Mouse (Mus musculus) gastrocnemius, postnatal 10 days (tissue): ENCODE data around the gene Cpeb4. TPM values are rescaled to one million over a fixed set of nuclear protein-coding genes. Genes with fewer than 3 reads are reported as not detected.
"Not testable (repeated sequence)": the region's sequence is repeated elsewhere in the genome, so short reads cannot be mapped to it uniquely, and the experiment has no call there.

ENCODE experiments used
- DNase-seq: peaks from one replicate; pipeline ENCODE4 v3.0.0; 2021; ENCODE audit warnings: mixed read lengths
- total RNA-seq, 2 experiments: library from RNA; stranded (reverse); gene quantifications; 2 replicates each; pipeline ENCODE4 v1.2.3; 2021

Gene Cpeb4
- total RNA-seq, 2 experiments from 2014 or later: 75.9 to 76.8 TPM

DNA sequence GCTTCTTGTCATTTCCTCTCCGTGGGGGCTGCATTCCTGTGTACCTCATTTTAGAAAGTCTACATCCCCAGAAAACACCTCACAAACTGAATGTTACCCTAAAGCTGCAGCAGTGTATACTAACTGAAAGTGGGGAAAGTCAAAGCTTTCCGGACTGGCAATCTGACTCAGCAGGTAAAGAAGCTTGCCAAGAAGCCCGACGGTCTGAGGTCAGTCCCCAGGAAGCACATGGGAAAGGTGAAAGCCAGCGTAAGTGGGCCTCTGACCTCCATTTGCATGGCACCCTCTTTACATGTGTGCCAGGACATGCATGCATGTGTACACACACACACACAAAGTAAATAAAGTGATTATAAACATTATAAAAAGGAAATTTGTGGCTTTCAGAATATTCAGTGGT lies 103.7 kb downstream of the Cpeb4 start:
- DNase-seq: no peak

DNA sequence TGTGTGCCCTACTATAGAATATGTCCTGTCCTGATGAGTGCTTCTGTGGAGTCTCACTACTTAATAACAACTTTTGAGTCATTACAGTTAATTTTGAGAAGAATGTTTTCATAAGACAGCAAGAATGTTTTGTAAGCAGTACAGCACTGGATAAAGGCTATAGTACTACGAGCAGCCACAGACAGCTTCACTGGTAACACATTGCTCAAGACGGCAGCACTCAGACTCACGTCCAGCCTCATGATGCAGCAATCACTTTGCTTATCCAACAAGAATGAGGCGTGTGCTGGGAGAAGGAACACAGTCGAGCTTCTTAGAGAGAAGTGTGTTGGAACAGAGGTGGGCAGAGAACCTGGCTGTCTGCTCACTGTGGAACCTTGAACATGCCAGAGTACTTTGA lies 104.1 kb downstream of the Cpeb4 start:
- no peak for DNase-seq

DNA sequence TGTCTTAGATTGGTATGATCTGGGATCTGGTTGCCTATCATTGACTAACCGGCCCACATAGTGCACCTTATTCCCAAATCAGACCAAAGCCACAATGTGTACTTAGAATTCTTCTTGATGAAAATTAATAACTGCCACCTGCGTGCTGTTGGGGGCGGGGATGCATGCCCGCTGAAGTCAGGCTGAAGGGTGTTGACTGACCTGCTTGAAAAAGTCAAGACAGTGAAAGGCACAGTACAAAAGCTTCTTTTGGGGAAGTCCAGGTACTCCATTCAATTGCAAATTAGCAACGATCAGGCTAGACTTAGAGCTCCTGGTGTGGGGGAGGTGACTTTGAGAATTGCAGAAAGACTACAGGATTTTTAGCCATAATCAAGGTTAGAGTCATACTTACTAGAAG lies 108.1 kb downstream of the Cpeb4 start:
- not testable (repeated sequence) for DNase-seq

GRCm38 (mm10) chr11:31981830-31982229 lies 109.8 kb downstream of the Cpeb4 start:
- DNase-seq: no peak

- DNase-seq: not testable (repeated sequence)
Measured at GRCm38 (mm10) chr11:31982247-31982943, 110.4 kb downstream of the Cpeb4 start.

GRCm38 (mm10) chr11:31983249-31983648 lies 111.2 kb downstream of the Cpeb4 start:
- no peak for DNase-seq

DNA sequence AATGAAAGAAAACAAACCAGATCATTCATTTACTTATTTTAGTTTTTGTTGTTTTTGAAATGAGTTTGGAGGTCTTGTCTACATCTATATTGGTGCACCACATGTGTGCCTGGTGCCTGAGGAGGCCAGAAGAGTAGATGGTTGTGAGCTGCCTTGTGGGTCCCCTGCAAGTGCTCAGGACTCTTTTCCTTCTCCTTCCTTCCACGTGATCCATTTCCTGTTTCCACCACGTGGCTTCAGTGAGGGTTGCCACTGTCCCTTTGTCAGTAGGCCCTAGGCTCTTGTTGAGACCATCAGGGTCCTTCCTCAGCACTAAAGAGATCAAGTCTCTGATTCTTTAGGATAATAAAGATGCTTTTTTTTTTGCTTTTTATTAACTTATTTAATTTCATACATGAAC lies 112.8 kb downstream of the Cpeb4 start:
- DNase-seq: no peak

Other genes starting within 250 kb of the Cpeb4 start
- gene Bod1, start 200.3 kb upstream of the Cpeb4 start, total RNA-seq: 100 to 1,000 TPM; 113 TPM
- not detected for gene 4930524B15Rik, start 93.4 kb downstream of the Cpeb4 start, total RNA-seq
- gene Nsg2, start 128.3 kb downstream of the Cpeb4 start, total RNA-seq: 1 to 10 TPM; 1.3 to 2.6 TPM